Mouse (Mus musculus) retina, adult 2 months (tissue): Measurements from ENCODE around the gene Rps6ka5.

ENCODE experiments used
- DNase-seq: peaks from one replicate; pipeline ENCODE4 v3.0.0-alpha.2; 2012; ENCODE audit warnings: low read depth, low spot score

Gene Rps6ka5

DNA sequence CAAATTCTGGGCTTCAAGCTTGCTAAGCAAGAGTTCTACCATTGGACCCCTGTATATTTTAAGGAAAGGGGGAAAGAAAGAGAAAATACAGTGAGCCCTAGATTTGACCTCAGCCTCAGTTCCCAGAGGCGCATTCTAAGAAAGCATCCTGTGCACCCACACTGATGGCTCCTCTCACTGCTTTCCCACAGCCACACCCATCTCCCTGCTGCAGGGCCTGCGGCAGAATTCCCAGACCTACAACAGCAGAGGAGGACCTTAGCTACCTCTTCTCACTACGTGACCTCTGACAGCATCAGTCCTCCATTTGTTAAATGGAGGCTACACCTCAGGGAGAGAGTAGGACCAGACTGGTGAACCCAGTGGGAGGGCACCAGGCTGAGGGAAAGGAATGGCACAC, 224.2 kb downstream of the Rps6ka5 start:
- no peak for DNase-seq

- DNase-seq, result no peak
These were observed 225.5 kb downstream of the Rps6ka5 start for GRCm38 (mm10) chr12:100501261-100501660.

GRCm38 (mm10) chr12:100499469-100499868, 227.3 kb downstream of the Rps6ka5 start:
- no peak for DNase-seq
